Mouse (Mus musculus): Measurements from ENCODE around the gene Prdm10.

The Prdm10 gene

GRCm38 (mm10) chr9:31280366-31281010 is at the start of gene Prdm10:
Gene Prdm10 (plus strand): TSS chr9:31280538.
- in situ Hi-C loops (cut with MboI): no loop called here

- in situ Hi-C loops (cut with MboI): no loop called here
These were observed 45.3 kb upstream of the Prdm10 start for GRCm38 (mm10) chr9:31235030-31235429.

DNA sequence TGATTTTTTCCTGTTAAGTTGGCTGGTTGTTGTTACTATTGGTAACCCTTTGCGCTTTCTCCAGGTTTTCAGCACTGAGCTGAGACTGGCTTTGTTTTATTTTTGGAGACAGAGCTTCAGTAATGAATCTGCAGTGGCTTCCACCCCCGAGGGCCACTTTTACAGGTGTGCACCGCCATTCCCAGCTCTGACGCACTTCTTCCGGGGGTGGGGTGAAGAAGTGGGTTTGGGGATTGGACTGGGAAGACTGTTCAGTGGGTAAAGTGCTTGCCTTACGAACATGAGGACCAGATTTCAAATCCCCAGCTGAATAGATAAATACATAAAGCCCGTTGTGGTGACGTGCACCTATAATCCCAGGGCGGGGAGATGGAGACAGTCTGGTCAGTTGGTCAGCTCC is 44.8 kb upstream of the Prdm10 start:
- in situ Hi-C loops (cut with MboI): no loop called here

- in situ Hi-C loops (cut with MboI): no loop called here
These were observed 44.3 kb upstream of the Prdm10 start for GRCm38 (mm10) chr9:31236079-31236478.

GRCm38 (mm10) chr9:31238526-31238925 is 41.8 kb upstream of the Prdm10 start:
- in situ Hi-C loops (cut with MboI): no loop called here

- in situ Hi-C loops (cut with MboI): no loop called here
These were observed 40.8 kb upstream of the Prdm10 start for GRCm38 (mm10) chr9:31239551-31239950.

DNA sequence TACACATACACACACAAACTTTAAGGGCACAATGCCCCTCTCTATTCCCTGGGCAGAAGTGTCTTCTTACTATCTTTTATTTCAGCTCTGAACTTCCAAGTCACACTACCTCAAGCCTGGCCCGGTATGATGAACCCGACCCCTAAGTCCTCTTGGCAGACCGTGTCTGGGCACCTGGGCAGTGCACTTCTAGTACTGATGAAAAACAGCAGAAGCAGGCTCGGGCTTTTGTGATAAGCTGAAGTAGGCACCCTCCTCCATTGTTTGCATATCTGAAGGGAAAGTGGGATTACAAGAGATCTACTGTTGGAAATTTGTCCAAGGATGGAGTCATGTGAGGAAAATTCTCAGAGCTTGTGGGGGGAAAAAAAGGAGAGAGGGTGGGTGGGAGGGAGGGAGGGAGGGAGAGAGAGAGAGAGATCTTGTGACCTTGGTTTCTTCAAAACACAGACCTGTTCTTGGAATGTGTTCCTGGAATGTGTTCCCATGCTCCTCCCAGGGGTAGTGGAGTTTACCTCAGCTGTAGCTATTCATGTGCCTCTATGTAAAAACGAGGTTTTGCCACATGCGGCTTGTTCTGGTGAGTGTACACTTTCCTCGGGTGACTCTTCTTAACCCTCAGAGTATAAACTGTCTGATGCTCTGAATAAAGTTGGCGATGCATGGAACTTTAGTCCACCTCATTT is 39.7 kb upstream of the Prdm10 start:
- in situ Hi-C loops (cut with MboI): no loop called here

DNA sequence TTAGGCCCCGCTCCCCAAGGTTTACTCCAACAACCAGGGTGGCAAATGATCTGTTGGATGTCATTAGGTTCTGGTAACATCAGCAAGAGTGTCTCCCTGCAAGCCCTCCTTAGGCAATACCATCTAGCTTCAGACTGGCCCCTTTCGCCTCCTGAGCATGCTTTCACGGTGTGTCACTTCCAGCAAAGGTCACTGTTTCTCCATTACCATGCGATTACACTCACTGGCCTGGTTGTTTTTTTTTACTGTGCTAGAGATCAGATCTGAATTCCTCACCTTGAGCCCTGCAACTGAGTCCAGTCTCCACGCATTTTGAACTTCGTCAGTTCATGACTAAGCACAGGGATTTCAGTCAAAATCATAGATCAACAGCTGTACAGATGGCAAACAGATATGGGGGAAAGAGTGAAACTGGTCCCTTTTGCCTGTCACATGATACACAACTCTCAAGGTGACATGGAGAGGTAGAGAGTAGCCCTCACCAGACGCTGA is 39.1 kb upstream of the Prdm10 start:
- in situ Hi-C loops (cut with MboI): no loop called here

GRCm38 (mm10) chr9:31243306-31243938 is 36.9 kb upstream of the Prdm10 start:
- in situ Hi-C loops (cut with MboI): no loop called here

DNA sequence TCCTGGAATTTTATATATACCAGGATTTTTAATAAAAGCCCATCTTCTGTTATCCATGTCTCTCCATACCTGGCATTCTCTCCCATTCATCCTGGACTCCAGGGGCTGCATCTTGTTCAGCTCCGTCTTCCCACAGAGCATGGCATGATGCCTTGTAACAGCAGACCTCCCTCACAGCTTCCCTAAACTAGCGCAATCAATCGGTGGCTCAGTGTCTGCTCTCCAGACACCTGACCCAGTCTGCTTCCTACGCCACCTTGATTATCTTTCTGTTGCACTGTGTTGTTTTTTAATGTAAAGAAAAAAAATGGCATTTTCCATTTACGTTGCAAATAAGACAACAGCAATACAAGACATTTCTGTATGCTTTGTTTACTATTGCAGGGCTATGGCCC is 36.4 kb upstream of the Prdm10 start:
- in situ Hi-C loops (cut with MboI): no loop called here

DNA sequence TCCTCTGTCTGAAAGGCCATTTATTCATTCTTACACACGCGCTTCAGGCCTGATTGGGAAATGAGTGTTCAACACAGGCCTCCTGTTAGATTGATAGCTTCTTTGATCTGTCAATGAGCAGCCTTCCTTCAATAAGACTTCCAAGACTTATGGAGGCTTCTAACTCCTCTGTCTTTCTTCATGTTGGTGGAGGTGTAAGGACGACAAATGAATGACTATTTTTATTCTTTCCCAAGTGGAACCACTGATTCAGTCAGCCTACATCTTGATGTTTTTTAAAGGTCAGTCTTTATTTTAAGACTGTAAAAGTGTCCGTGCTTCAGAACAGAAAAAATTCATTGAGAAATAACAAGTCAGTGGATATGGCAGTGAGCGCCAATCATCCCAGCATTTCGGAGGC is 35.3 kb upstream of the Prdm10 start:
- in situ Hi-C loops (cut with MboI): no loop called here

- in situ Hi-C loops (cut with MboI): no loop called here
These were observed 33.9 kb upstream of the Prdm10 start for GRCm38 (mm10) chr9:31246421-31246820.

GRCm38 (mm10) chr9:31247447-31248220 is 32.7 kb upstream of the Prdm10 start:
- in situ Hi-C loops (cut with MboI): no loop called here

- in situ Hi-C loops (cut with MboI): no loop called here
These were observed 28.0 kb upstream of the Prdm10 start for GRCm38 (mm10) chr9:31252182-31252799.

DNA sequence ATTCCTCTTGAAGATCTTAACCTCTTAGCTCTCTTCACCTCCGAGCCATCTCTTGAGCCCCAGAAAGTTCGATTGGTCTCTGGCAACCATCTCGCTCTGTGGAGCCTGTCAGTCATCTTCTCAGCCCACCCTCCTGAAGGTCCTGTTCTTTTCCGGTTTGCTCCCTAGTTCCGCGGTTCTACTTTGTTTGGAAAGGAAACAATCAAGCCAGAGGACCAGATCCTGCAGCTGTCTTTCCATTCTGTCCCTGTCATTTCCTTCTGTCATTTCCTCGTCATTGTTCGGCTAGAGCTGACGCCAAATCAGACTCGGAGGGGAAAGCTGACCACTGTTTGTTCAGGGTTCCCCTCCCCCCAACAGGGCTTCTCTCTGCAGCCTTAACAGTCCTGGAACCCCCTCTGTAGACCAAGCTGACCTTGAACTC is 27.0 kb upstream of the Prdm10 start:
- in situ Hi-C loops (cut with MboI): no loop called here

DNA sequence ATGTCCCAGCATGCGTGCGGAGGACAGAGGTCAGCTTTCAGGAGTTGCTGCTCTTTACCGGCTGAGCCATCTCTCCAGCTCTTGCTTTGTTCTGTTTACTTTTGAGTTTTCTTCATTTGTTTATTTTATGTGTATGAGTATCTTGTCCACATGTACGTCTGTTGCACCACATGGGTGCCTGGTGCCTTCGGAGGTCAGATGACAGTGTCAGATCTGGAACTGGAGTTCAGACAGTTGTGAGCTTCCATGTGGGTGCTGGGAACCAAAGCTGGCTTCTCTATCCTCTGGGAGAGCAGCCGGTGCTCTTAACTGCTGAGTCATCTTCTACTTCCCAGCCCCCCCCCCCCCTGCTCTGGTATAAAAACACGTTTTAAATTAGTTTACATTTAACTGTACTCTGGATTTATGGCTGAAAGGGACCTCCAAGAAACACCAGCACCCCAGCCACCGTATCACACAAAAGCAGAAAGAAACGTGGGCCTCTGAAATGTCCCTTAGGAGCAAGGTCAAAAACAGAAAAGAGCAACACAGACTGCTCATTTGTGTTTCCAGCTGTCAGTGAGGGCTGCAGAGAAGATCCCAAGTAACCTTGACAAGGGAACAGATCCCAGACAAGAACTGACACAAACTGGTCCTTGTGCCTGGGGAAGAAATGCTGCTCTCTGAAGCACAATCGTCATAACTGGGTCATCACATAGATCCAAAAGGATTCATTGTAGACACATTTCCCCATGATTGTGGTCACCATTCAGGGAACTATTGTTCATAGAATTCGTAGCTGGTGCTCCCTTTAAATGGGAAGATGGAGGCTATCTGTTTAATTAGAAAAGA is 26.3 kb upstream of the Prdm10 start:
- in situ Hi-C loops (cut with MboI): no loop called here

DNA sequence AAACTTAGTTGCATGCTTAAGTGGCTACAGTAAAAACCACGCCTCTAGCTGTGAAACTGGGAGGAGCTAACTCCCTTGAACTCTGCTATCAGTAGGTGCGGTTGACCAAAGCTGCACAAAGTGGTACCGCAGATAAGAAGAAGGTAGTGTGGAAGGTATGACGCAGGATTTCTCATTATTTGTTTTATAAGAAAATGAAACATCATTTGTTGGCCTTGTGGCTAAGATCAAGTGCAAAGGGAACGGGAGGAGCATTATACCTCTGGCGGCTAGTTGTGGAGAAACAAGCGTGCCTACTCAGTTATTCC is 25.7 kb upstream of the Prdm10 start:
- in situ Hi-C loops (cut with MboI): no loop called here

DNA sequence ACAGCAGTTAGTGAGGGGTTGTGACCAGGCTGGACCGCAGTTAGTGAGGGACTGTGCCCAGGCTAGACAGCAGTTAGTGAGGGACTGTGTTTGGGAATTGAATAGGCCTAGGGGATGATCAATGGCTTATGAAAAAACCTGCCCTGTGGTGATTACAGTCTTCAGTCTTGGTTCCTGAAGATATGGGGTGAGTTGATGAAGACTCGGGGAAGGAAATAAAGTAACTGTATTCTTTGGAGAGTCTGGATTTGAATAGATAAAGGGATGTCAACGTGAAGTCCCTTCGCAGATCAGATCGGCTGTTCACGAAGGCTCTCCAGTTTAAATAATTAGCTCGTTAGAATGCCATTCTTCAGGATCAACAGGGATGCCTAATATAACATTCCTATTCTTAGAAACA is 24.4 kb upstream of the Prdm10 start:
- in situ Hi-C loops (cut with MboI): no loop called here

GRCm38 (mm10) chr9:31258237-31258636 is 22.1 kb upstream of the Prdm10 start:
- in situ Hi-C loops (cut with MboI): no loop called here

DNA sequence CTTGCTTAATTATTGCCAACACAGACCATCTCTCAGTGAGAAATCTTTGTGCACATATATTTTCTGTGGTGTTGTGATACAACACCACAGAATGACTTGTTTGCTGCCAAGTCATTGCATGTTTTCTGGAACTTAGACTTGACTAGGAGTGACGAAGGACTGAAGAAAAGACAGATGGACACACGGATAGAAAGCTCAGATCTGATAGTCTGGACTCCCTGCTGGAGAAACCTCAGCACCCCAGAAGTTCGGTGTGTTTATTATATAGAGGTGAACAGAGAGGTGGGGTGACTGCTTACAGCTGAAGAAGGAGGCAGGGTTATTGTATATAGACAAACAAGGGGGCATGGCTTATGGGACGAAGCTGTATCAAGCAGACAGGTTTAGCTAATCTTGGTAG is 20.1 kb upstream of the Prdm10 start:
- in situ Hi-C loops (cut with MboI): no loop called here
